Mouse (Mus musculus): ENCODE data around the gene Scrn1.

GRCm38 (mm10) chr6:54594469-54595329, 28.4 kb upstream of the Scrn1 start, which contains the start of gene Plekha8:
- TF ChIP-seq CTCF (conservative IDR thresholded peaks at IDR 0.05; ENCODE audit: low read length) (no peak), POU5F1 (IDR thresholded peaks at IDR 0.05; ENCODE audit: borderline replicate concordance, low read length) (no peak)
